14 mouse cellular contexts compared by ENCODE assay signal in the genomic region with DNA sequence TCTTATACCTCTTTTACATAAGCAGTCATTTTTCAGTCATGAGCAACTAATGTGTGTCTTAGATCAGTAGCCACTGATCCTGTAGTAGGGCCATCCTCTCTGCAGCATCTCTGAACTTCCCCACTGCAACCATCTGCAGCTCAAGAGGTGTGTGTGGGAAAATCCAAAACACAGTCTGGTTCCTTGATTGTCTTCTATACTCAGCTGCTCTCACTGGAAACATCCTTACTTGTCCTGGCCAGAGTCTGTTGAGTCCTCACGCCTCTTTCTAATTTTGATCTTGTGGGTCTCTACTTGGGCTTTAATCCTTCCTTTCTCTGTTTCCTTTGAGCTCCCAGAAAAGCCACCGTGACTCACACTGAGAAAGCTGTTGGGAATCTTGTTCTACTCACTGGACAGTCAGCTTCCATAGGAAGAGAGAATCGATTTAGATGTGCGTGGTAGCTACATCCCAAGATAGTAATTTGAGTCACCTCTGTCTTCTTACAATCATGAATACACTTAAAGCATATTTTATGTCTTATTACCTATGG.
"Had no signal": no experiment of that assay in that cellular context is flagged by ENCODE, and none has a peak within 500 bp of the region (broad histone marks: within the 10 kb centered on the region; RNA-seq: fewer than 3 reads in every experiment).

No protein-coding gene starts in this region.

- DNase-seq: kidney, adult 11 months; layer of hippocampus, adult 9-11 months; layer of hippocampus, postnatal 36 days; liver, embryonic 13.5 days; liver, postnatal 0 days; lung, postnatal 14 days; thymus, postnatal 4 days had no signal

- H3K4me3 ChIP-seq: limb, embryonic 15.5 days; liver, embryonic 13.5 days; lung, embryonic 15.5 days; megakaryocyte, embryonic 14.5 days; midbrain, embryonic 15.5 days; neural tube, embryonic 12.5 days had no signal

- H3K27ac ChIP-seq: kidney, postnatal 0 days; limb, embryonic 15.5 days; liver, embryonic 13.5 days; lung, embryonic 15.5 days; macrophage; midbrain, embryonic 15.5 days; neural tube, embryonic 12.5 days had no signal
